Mouse (Mus musculus): Measurements from ENCODE around the gene Lrrc45. TPM values are rescaled to one million over a fixed set of nuclear protein-coding genes. Genes with fewer than 3 reads are reported as not detected.
"Not testable (repeated sequence)": the region's sequence is repeated elsewhere in the genome, so short reads cannot be mapped to it uniquely, and the experiment has no call there.

Gene Lrrc45
- total RNA-seq, 2 experiments from 2014 or later: 58.3 to 66.0 TPM

GRCm38 (mm10) chr11:120722067-120722630 lies 8.4 kb downstream of the Lrrc45 start:
- intact Hi-C loops (cut with DNase I): no loop called here
- DNase-seq (ENCODE audit: extremely low spot score in 1 of 2, low spot score in 2 of 2): no peak

GRCm38 (mm10) chr11:120722761-120723382 lies 9.1 kb downstream of the Lrrc45 start:
- DNase-seq (ENCODE audit: extremely low spot score in 1 of 2, low spot score in 2 of 2): peak in 1 of 2 experiments; percentile 28
- intact Hi-C loops (cut with DNase I): no loop called here

DNA sequence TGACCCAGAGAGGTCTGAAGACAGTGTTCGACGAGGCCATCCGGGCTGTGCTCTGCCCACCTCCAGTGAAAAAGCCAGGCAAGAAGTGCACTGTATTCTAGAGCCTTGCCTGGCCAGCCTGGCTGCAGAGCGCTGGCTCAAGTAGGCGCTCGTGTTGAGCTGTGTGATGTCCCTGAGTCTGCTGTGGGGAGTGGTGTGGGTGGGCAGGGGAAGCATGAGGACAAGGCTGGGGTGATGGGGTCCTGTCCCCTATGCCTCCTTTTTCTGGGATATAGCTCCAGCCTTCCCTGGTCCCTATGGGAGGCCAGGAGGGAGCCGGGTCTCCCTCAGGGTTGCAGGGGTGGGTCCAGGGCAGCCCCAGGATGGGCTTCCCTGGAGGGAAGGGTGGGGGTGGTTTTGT lies 9.8 kb downstream of the Lrrc45 start:
- intact Hi-C loops (cut with DNase I): no loop called here
- DNase-seq (ENCODE audit: extremely low spot score in 1 of 2, low spot score in 2 of 2): no peak

GRCm38 (mm10) chr11:120726243-120727168 lies 12.8 kb downstream of the Lrrc45 start:
- DNase-seq (ENCODE audit: extremely low spot score in 1 of 2, low spot score in 2 of 2): no peak
- intact Hi-C loops (cut with DNase I): no loop called here

DNA sequence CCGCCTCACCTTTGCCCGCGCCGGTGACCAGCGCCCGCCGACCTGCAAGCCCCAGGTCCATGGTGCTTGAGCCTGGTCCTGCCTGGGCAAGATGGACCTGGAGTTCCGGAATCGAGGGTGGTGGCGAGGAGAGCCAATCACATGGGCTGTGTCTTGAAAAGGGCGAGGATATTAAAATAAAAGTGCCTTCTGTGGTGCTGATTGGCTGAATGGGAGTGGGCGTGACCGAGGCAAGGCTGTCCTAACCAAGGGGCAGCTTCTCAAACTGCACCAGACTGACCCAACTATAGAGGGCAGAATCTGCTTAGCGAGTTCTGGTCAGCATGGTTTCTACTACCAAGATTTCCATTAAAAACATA lies 13.4 kb downstream of the Lrrc45 start, which contains the start of gene Dcxr:
TSS of gene Dcxr (minus strand) at position 113 of the 359 bp plus-strand sequence.
- peak; percentile 73 to 91 for DNase-seq (ENCODE audit: extremely low spot score in 1 of 2, low spot score in 2 of 2)
- intact Hi-C loops (cut with DNase I): no loop called here

DNA sequence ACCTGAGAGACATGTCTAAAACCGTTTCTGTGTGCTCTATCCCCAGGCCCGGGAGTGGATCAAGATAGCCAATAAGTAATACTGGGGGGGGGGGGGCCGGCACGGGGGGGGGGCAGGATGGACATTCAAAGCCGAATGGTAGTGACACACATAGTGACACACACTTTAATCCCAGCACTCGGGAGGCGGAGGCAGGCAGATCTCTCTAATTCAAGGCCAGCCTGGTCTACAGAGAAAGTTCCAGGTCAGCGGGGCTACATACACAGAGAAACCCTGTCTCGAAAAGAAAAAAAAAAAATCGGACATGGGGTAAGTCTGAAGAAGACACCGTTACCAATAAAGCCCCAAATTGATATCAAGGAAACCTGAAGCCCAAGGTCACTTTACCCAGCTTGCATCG lies 13.8 kb downstream of the Lrrc45 start:
- DNase-seq (ENCODE audit: extremely low spot score in 1 of 2, low spot score in 2 of 2): no peak
- intact Hi-C loops (cut with DNase I): no loop called here

DNA sequence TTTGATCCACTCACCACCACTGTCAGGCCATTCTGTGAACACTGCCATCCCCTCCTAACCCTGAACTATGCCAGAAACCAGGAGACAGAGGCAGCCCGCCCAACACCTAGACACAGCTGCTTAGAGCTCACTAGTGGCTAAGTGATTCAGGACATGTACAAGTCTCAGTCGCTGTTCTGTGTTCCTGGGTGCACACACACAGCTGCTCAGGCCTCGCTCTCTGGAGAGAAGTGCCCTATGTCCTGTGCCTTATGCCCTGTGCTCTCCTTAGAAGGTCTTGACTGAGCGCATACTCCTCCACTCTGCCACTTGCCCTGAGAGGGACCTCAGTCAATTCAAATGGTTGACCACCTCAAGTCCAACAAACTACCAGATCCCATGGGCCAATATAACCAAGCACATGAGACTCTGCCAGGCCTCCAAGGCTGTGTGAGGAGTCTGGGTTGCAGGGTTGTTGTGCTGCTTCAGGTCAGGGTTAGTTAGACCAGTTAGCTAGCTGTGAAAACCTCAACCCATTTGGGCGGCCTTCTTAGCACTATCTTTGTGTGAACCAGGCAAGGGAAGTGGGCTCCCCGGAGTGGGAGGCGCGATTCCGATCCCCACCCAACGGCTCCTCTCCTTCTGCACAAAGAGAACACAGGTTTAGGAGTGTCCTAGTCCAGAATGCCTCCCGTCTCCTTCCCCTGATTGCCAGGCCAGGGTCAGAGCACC lies 15.0 kb downstream of the Lrrc45 start:
- no peak for DNase-seq (ENCODE audit: extremely low spot score in 1 of 2, low spot score in 2 of 2)
- intact Hi-C loops (cut with DNase I): no loop called here

GRCm38 (mm10) chr11:120729432-120730050 lies 15.8 kb downstream of the Lrrc45 start:
- intact Hi-C loops (cut with DNase I): not testable (repeated sequence)
- DNase-seq (ENCODE audit: extremely low spot score in 1 of 2, low spot score in 2 of 2): peak in 1 of 2 experiments; percentile 63

- no peak for DNase-seq (ENCODE audit: extremely low spot score in 1 of 2, low spot score in 2 of 2)
- intact Hi-C loops (cut with DNase I): no loop called here
These were observed 16.7 kb downstream of the Lrrc45 start for GRCm38 (mm10) chr11:120730331-120730870.

- intact Hi-C loops (cut with DNase I): no loop called here
- DNase-seq (ENCODE audit: extremely low spot score in 1 of 2, low spot score in 2 of 2): no peak
These were observed 17.7 kb downstream of the Lrrc45 start for GRCm38 (mm10) chr11:120731395-120731794.

- no peak for DNase-seq (ENCODE audit: extremely low spot score in 1 of 2, low spot score in 2 of 2)
- intact Hi-C loops (cut with DNase I): no loop called here
These were observed 18.3 kb downstream of the Lrrc45 start, which contains the start of gene Cbr2 for GRCm38 (mm10) chr11:120731858-120732680. TSS of gene Cbr2 (minus strand) at chr11:120732114.

DNA sequence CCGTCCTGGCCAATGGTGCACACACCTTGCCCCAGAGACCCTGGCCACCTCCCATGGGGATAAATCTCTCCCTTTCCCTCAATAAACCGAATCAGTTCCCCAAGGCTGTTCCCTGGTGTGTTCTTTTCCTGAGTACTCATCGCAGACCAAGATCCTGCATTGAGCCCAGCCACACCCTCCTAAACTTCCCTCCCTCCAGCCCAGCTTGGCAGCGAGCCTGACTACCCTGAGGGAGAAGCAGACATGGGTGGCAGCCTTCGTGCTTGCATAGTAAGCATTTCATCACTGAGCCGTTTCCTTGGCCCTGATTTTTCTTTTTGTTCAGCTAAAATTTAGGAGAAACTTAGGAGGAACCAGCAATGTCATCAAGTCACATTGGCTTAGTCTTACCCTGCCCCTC lies 19.8 kb downstream of the Lrrc45 start:
- peak in 1 of 2 experiments; percentile 65 for DNase-seq (ENCODE audit: extremely low spot score in 1 of 2, low spot score in 2 of 2)
- intact Hi-C loops (cut with DNase I): no loop called here

DNA sequence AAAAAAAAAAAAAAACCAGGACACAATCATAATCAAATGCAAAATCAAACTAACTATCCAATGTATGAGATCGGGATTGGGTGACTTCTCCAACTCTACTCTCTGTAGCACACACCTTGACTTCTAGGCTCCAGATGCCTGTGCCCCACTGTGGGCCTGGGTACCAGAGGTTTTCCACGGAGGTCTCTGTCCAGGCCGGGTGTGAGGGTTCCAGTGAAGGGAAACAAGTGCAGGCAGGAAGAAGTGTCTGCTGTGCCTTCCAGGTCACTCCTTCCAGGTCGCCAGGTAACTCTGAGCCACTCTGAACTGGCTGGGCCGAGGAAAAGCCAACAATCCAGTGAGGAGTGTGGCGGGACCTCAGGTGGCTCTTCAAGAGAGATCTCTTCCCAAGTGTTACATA lies 22.7 kb downstream of the Lrrc45 start:
- no peak for DNase-seq (ENCODE audit: extremely low spot score in 1 of 2, low spot score in 2 of 2)
- intact Hi-C loops (cut with DNase I): no loop called here

GRCm38 (mm10) chr11:120740981-120741380 lies 27.3 kb downstream of the Lrrc45 start:
- intact Hi-C loops (cut with DNase I): no loop called here
- DNase-seq (ENCODE audit: extremely low spot score in 1 of 2, low spot score in 2 of 2): no peak

GRCm38 (mm10) chr11:120744121-120744701 lies 30.5 kb downstream of the Lrrc45 start:
- no peak for DNase-seq (ENCODE audit: extremely low spot score in 1 of 2, low spot score in 2 of 2)

GRCm38 (mm10) chr11:120747974-120748373 lies 34.2 kb downstream of the Lrrc45 start:
- intact Hi-C loops (cut with DNase I): no loop called here
- no peak for DNase-seq (ENCODE audit: extremely low spot score in 1 of 2, low spot score in 2 of 2)

More at GRCm38 (mm10) chr11:120744121-120744701, 30.5 kb downstream of the Lrrc45 start:
- intact Hi-C loops (cut with DNase I): no loop called here

DNA sequence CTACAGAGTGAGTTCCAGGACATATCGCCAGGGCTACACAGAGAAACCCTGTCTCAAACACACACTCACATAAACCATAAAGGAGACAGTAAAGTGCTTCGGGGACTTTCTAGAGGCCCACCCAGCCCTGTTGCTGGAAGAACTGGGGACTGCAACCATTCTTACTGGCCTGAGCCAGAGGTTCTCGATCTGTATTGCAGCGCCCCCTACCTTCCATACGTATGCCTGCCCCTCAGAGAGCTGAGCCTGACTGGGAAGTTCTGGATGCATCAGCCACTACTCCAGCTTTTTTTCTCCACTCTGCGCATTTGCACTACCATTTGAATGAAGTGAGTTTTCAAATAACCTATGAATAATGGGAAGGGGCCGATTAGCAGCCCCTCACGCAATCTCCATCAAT lies 35.7 kb downstream of the Lrrc45 start:
- DNase-seq (ENCODE audit: extremely low spot score in 1 of 2, low spot score in 2 of 2): no peak
- intact Hi-C loops (cut with DNase I): no loop called here
